8 mouse cellular contexts compared by ENCODE assay signal in genomic region chr12:31265722-31266431, GRCm38 (mm10). TPM values are rescaled to one million over a fixed set of nuclear protein-coding genes. Genes with fewer than 3 reads are reported as not detected.
A peak's percentile ranks its signal among the peaks of the same experiment; 100 is the strongest.
DNase-seq lines count a peak whose midpoint lies in the region; ATAC-seq lines count a peak whose summit lies in the region.

No protein-coding gene starts in this region.

- H3K9ac ChIP-seq in hindbrain, embryonic 12.5 days = peak overlapping the region; percentile 60
- H3K9ac ChIP-seq in neural tube, embryonic 14.5 days (replicated peaks; ENCODE audit: low read depth, low read length) = peak overlapping the region; percentile 29

- peak overlapping the region; percentile 88 for H3K27ac ChIP-seq in embryonic facial prominence, embryonic 10.5 days (replicated peaks)
- no peak overlapping the region for H3K27ac ChIP-seq in hindbrain, embryonic 12.5 days
- H3K27ac ChIP-seq in limb, embryonic 10.5 days = peak overlapping the region; percentile 94
- no peak overlapping the region for H3K27ac ChIP-seq in neural tube, embryonic 14.5 days (ENCODE audit: low read depth, low read length)

- peaks cover 59% of the 10 kb centered on the region for H3K27me3 ChIP-seq in embryonic facial prominence, embryonic 10.5 days (replicated peaks; ENCODE audit: low read depth, poor library complexity, severe bottlenecking)
- H3K27me3 ChIP-seq in hindbrain, embryonic 12.5 days = peaks cover 54% of the 10 kb centered on the region
- H3K27me3 ChIP-seq in limb, embryonic 10.5 days (ENCODE audit: low read depth, poor library complexity, severe bottlenecking) = peaks cover 6% of the 10 kb centered on the region; the same call in 1 of the 2 replicates
- H3K27me3 ChIP-seq in neural tube, embryonic 14.5 days (ENCODE audit: control insufficient read depth, insufficient read depth, low read length) = peaks cover 25% of the 10 kb centered on the region

- peak overlapping the region; percentile 78 for H3K4me2 ChIP-seq in hindbrain, embryonic 12.5 days (replicated peaks)
- H3K4me2 ChIP-seq in neural tube, embryonic 14.5 days (ENCODE audit: low read depth, low read length) = peak overlapping the region; percentile 62

- no peak; the same call in 1 of the 2 replicates for ATAC-seq in hindbrain, embryonic 12.5 days (ENCODE audit: low FRiP score)
- ATAC-seq in neural tube, embryonic 14.5 days (ENCODE audit: low read depth) = peak; percentile 70

- H3K9me3 ChIP-seq in embryonic facial prominence, embryonic 10.5 days = no peaks in the 10 kb centered on the region
- H3K9me3 ChIP-seq in hindbrain, embryonic 12.5 days (replicated peaks) = no peaks in the 10 kb centered on the region
- no peaks in the 10 kb centered on the region for H3K9me3 ChIP-seq in limb, embryonic 10.5 days (replicated peaks)
- H3K9me3 ChIP-seq in neural tube, embryonic 14.5 days (ENCODE audit: control insufficient read depth, low read length) = no peaks in the 10 kb centered on the region

- peak overlapping the region; percentile 77 for H3K4me3 ChIP-seq in embryonic facial prominence, embryonic 10.5 days
- peak overlapping the region; percentile 43 for H3K4me3 ChIP-seq in hindbrain, embryonic 12.5 days
- peak overlapping the region; percentile 75 for H3K4me3 ChIP-seq in limb, embryonic 10.5 days
- H3K4me3 ChIP-seq in neural tube, embryonic 14.5 days (ENCODE audit: low read depth, low read length) = peak overlapping the region; percentile 35

- WGBS in embryonic facial prominence, embryonic 10.5 days = under 1% methylated on average over 50 of the region's 50 CpGs
- WGBS in hindbrain, embryonic 12.5 days = 1% methylated on average over 45 of the region's 50 CpGs
- under 1% methylated on average over 50 of the region's 50 CpGs for WGBS in limb, embryonic 10.5 days
- WGBS in neural tube, embryonic 14.5 days = under 1% methylated on average over 48 of the region's 50 CpGs

- H3K36me3 ChIP-seq in embryonic facial prominence, embryonic 10.5 days (replicated peaks) = peaks cover 28% of the 10 kb centered on the region
- no peaks in the 10 kb centered on the region for H3K36me3 ChIP-seq in hindbrain, embryonic 12.5 days
- peaks cover 34% of the 10 kb centered on the region for H3K36me3 ChIP-seq in limb, embryonic 10.5 days
- no peaks in the 10 kb centered on the region for H3K36me3 ChIP-seq in neural tube, embryonic 14.5 days (ENCODE audit: control insufficient read depth, insufficient read depth, low read length)

- H3K4me1 ChIP-seq in embryonic facial prominence, embryonic 10.5 days = peaks cover 69% of the 10 kb centered on the region
- peaks cover 19% of the 10 kb centered on the region for H3K4me1 ChIP-seq in hindbrain, embryonic 12.5 days
- H3K4me1 ChIP-seq in limb, embryonic 10.5 days = peaks cover 62% of the 10 kb centered on the region
- H3K4me1 ChIP-seq in neural tube, embryonic 14.5 days (ENCODE audit: control insufficient read depth, insufficient read depth, low read length) = no peaks in the 10 kb centered on the region

- DNase-seq in cerebellum, postnatal 10 days = peak; percentile 56 to 63
- DNase-seq in cerebellum, adult 9-11 months = no peak
- DNase-seq in 3134 (ENCODE audit: extremely low read depth, insufficient read length, low spot score) = peak; percentile 58
- DNase-seq in embryonic facial prominence, embryonic 10.5 days (ENCODE audit: low spot score) = peak; percentile 67
- DNase-seq in limb, embryonic 10.5 days (ENCODE audit: low spot score) = peak; percentile 75
- no peak for DNase-seq in spleen, postnatal 4 days (ENCODE audit: low spot score in 2 of 2)

RNA-seq across cellular contexts. Expression of gene Lamb1, which starts 0.8 kb away (rescaled TPM):
- polyA plus RNA-seq in embryonic facial prominence, embryonic 10.5 days (2016; fragmentation: Nextera tagmentation; extraction: Ambion mirVana) = 37.2 and 42.5 TPM in 2 replicates
- 33.7 and 41.5 TPM in 2 replicates for polyA plus RNA-seq in hindbrain, embryonic 12.5 days (2016; fragmentation: Nextera tagmentation; extraction: Ambion mirVana)
- 40.5 and 44.6 TPM in 2 replicates for polyA plus RNA-seq in limb, embryonic 10.5 days (2016; fragmentation: Nextera tagmentation; extraction: Ambion mirVana)
- polyA plus RNA-seq in neural tube, embryonic 14.5 days (2014; fragmentation: Nextera tagmentation; extraction: Ambion mirVana) = 4.9 and 26.7 TPM in 2 replicates

RNA-seq across cellular contexts. Expression of gene Gm6993, which starts 25.3 kb away (rescaled TPM):
- not detected in 2 replicates for polyA plus RNA-seq in embryonic facial prominence, embryonic 10.5 days (2016; fragmentation: Nextera tagmentation; extraction: Ambion mirVana)
- not detected in 2 replicates for polyA plus RNA-seq in hindbrain, embryonic 12.5 days (2016; fragmentation: Nextera tagmentation; extraction: Ambion mirVana)
- polyA plus RNA-seq in limb, embryonic 10.5 days (2016; fragmentation: Nextera tagmentation; extraction: Ambion mirVana) = not detected in 2 replicates
- not detected in 2 replicates for polyA plus RNA-seq in neural tube, embryonic 14.5 days (2014; fragmentation: Nextera tagmentation; extraction: Ambion mirVana)

Comparison
In these comparisons a context has a peak if more than half of its experiments do, and no peak if none do; other contexts are left out.
1. DNase-seq: peak in cerebellum, postnatal 10 days (2 of 2), 3134 (single experiment), embryonic facial prominence, embryonic 10.5 days (single experiment) and limb, embryonic 10.5 days (single experiment); none in cerebellum, adult 9-11 months (single experiment) and spleen, postnatal 4 days (0 of 2).
2. H3K27ac ChIP-seq: peak in embryonic facial prominence, embryonic 10.5 days (single experiment) and limb, embryonic 10.5 days (single experiment); none in hindbrain, embryonic 12.5 days (single experiment) and neural tube, embryonic 14.5 days (single experiment).
3. Peak in every context shown above with its lines, with median percentiles within 50 percentile points of each other: H3K4me3 ChIP-seq.